Mouse (Mus musculus) lung, embryonic 14.5 days (tissue): Measurements from ENCODE around the gene Epb41. TPM values are rescaled to one million over a fixed set of nuclear protein-coding genes. Genes with fewer than 3 reads are reported as not detected.

Source experiments
- ATAC-seq: fragments of 200-750 bp; cut with Nextera tagmentation; 2 replicates; pipeline ENCODE4 v1.8.0; 2017; ENCODE audit warnings: mild to moderate bottlenecking, moderate TSS enrichment, moderate library complexity; ENCODE audit not compliant: insufficient read depth
- DNase-seq: peaks from one replicate; pipeline ENCODE4 v3.0.0-alpha.2; 2015
- H3K27ac ChIP-seq: fragments of 300-500 bp; sonication (generic); 2 replicates; pipeline ENCODE4 v1.5.1; 2014; ENCODE audit warnings: low read depth, mild to moderate bottlenecking, moderate library complexity
- H3K27me3 ChIP-seq: fragments of 300-500 bp; sonication (generic); 2 replicates; pipeline ENCODE4 v1.6.1; 2014; ENCODE audit warnings: low read length, control low read depth; ENCODE audit not compliant: insufficient read depth
- H3K36me3 ChIP-seq: fragments of 300-500 bp; sonication (generic); 2 replicates; pipeline ENCODE4 v1.6.1; 2014; ENCODE audit warnings: control low read depth; ENCODE audit not compliant: insufficient read depth
- H3K4me1 ChIP-seq: fragments of 300-500 bp; sonication (generic); 2 replicates; pipeline ENCODE4 v1.6.1; 2014; ENCODE audit warnings: antibody characterized with exemption, control low read depth; ENCODE audit not compliant: insufficient read depth
- H3K4me2 ChIP-seq: fragments of 300-500 bp; sonication (generic); 2 replicates; pipeline ENCODE4 v1.6.1; 2014; ENCODE audit warnings: mild to moderate bottlenecking
- H3K4me3 ChIP-seq: fragments of 300-500 bp; sonication (generic); 2 replicates; pipeline ENCODE4 v1.5.1; 2014; ENCODE audit warnings: low read depth, low read length
- H3K9ac ChIP-seq: fragments of 300-500 bp; sonication (generic); 2 replicates; pipeline ENCODE4 v1.6.1; 2014
- H3K9me3 ChIP-seq: fragments of 300-500 bp; sonication (generic); 2 replicates; pipeline ENCODE4 v1.6.1; 2016; ENCODE audit warnings: low read depth, low read length, control low read depth
- CTCF ChIP-seq: IDR thresholded peaks from 2 replicates; pipeline ENCODE4 v1.5.1; 2016; ENCODE audit warnings: antibody characterized with exemption, low read depth
- WGBS: fragments of 180-500 bp; shearing (Covaris S2); extraction: QIAGEN DNeasy Blood & Tissue Kit; methylation state at CpG from one replicate; pipeline ENCODE4 v1.1.7; 2014; 5-methylcytosine and 5-hydroxymethylcytosine counted together
- polyA plus RNA-seq: library from polyadenylated mRNA; unstranded; fragments of >200 nt; fragmentation: Nextera tagmentation; extraction: Ambion mirVana; gene quantifications from 2 replicates; pipeline ENCODE4 v1.2.1, GENCODE M21; 2014

The Epb41 gene
- polyA plus RNA-seq, 1 experiment from 2014 or later: 86.3 TPM

DNA sequence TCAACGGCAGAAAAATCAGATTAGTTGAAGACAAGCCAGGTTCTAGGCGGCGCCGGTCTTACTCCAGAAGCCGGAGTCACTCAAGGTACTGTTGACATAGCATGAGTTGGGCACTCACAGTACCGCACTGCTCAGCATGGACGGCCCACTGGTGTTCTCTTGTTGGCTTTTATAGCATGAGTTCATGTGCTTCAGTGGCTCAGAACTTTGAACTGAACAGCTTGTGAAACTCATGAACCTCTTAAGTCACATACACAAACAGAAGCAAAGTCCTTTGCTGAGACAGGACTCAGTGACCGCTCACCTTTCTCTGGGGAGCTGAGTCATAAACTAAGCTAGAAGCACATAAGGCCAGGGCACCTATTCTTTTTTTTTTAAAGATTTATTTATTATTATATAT lies 177.3 kb downstream of the Epb41 start:
- Histone ChIP-seq H3K9me3 (no peaks in the 10 kb centered on the region), H3K4me2 (no peak overlapping the region), H3K4me3 (no peak overlapping the region), H3K9ac (no peak overlapping the region), H3K27me3 (no peaks in the 10 kb centered on the region), H3K36me3 (peaks cover 82% of the 10 kb centered on the region), H3K27ac (no peak overlapping the region), H3K4me1 (no peaks in the 10 kb centered on the region)
- WGBS: 89% methylated on average over 8 of the region's 8 CpGs
- TF ChIP-seq CTCF: no peak
- DNase-seq (no peak), ATAC-seq (no peak)

DNA sequence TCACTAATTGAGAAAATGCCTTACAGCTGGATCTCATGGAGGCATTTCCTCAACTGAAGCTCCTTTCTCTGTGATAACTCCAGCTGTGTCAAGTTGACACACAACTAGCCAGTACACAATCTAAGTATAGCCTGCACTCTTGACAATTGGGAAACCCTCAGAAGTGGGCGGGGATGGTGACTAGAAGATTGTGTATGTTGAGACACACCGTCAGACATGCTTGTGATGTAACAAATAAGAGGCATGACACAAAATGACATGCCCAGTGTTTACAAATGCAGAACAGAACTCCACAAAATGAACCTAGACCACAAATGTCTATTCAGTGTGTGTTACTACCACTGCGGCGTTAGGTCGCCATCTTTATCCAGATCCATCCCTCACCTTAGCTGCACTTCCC lies 178.0 kb downstream of the Epb41 start:
- Histone ChIP-seq H3K27me3 (no peaks in the 10 kb centered on the region), H3K4me3 (no peak overlapping the region), H3K36me3 (peaks cover 82% of the 10 kb centered on the region), H3K4me2 (no peak overlapping the region), H3K9ac (no peak overlapping the region), H3K4me1 (no peaks in the 10 kb centered on the region), H3K27ac (no peak overlapping the region), H3K9me3 (no peaks in the 10 kb centered on the region)
- DNase-seq (no peak), ATAC-seq (no peak)
- WGBS: 96% methylated on average over 5 of the region's 5 CpGs
- no peak for TF ChIP-seq CTCF

DNA sequence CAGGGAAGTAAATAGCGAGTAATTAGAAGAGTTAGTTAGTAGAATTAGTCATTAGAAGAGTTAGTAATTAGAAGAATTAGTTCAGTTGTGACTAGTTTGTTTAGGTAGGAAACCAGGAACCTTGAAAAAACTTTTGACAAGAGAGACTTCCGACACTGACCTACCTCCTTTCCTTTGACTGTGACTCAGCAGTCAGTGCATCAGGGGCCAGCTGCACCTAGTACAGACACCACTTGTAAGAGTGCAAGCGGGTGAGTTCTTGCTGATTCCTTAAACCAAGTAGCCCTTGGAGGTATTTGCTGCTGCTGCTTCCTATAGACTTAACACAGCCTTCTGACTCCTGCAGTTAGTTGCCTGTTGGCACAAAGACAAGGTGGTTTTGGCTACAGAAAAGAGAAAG lies 184.4 kb downstream of the Epb41 start:
- Histone ChIP-seq H3K27ac (no peak overlapping the region), H3K4me1 (no peaks in the 10 kb centered on the region), H3K9me3 (no peaks in the 10 kb centered on the region), H3K27me3 (no peaks in the 10 kb centered on the region), H3K36me3 (peaks cover 69% of the 10 kb centered on the region), H3K4me3 (no peak overlapping the region), H3K4me2 (no peak overlapping the region), H3K9ac (no peak overlapping the region)
- no peak for TF ChIP-seq CTCF
- DNase-seq: no peak
- no peak for ATAC-seq
- 86% methylated on average over 3 of the region's 3 CpGs for WGBS

DNA sequence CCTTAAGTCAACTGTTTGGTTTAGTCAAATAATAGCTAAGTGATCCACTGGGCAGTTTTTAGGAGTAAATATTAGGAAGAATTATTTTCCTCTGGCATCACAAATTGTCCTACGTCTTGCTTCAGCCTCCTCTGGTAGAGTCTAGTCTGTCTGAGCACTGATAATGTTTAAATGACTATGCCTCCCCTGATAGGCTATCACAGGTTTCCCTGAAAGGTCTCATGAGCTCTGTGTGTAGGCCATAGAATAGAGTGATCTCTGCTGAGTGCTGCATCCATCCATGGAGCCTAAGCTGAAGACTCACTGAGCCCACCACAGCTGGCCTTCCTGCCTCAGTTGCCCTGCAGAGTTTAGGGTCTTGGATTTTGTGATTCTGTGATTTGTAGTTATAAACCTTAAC lies 186.6 kb downstream of the Epb41 start:
- ATAC-seq (no peak), DNase-seq (no peak)
- Histone ChIP-seq H3K4me1 (no peaks in the 10 kb centered on the region), H3K36me3 (peaks cover 69% of the 10 kb centered on the region), H3K9me3 (no peaks in the 10 kb centered on the region), H3K27me3 (no peaks in the 10 kb centered on the region), H3K27ac (no peak overlapping the region), H3K4me2 (no peak overlapping the region), H3K9ac (no peak overlapping the region), H3K4me3 (no peak overlapping the region)
- TF ChIP-seq CTCF: no peak
- 73% methylated on average over 1 of the region's 1 CpGs for WGBS

DNA sequence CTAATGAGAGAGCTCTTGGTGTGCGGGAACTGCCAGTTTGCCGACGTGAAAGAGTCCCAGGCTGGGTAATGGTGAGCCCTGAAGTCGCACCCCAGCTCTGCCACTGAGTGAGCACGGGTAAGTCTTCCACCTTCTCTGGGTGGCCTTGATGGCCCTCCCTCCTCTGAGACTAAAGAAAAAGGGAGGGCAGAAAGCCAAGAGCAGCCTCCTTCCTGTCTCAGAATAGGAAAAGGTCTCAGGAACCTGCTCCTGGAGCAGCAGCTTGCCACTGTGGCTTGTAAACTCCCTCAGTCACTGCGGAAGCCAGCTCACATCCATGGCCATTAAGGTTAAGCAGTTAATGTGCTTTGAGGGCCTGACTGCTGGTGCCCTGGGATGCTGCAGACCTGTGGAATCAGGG lies 189.7 kb downstream of the Epb41 start:
- Histone ChIP-seq H3K27ac (no peak overlapping the region), H3K4me1 (no peaks in the 10 kb centered on the region), H3K9ac (no peak overlapping the region), H3K4me2 (no peak overlapping the region), H3K9me3 (no peaks in the 10 kb centered on the region), H3K27me3 (no peaks in the 10 kb centered on the region), H3K36me3 (peaks cover 40% of the 10 kb centered on the region), H3K4me3 (no peak overlapping the region)
- no peak for ATAC-seq
- DNase-seq: peak; percentile 34
- 79% methylated on average over 6 of the region's 6 CpGs for WGBS
- no peak for TF ChIP-seq CTCF

DNA sequence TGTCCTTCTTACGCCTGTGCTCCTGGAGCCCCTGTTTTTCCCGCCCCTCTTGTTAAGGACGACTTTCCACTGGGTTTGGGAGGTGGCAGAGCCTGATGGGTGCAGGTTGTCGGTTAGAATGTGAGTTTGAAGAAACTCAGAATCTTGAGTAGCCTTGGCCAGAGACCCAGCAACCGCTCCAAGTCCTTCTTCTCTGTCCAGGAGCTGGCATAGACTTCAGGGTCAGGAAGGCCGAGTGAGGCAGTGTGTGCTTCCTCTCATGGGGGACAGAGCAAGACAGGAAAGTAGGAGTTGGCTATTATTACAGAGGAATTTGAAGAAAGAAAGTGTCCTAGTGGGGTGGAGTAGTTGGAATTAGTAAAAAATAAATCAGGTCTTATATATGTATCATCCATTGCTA lies 191.6 kb downstream of the Epb41 start:
- no peak overlapping the region for H3K4me2 ChIP-seq
- no peak for ATAC-seq
- H3K9me3 ChIP-seq: no peaks in the 10 kb centered on the region
- no peak overlapping the region for H3K27ac ChIP-seq
- no peak for TF ChIP-seq CTCF
- no peak overlapping the region for H3K4me3 ChIP-seq
- H3K27me3 ChIP-seq: no peaks in the 10 kb centered on the region
- peaks cover 30% of the 10 kb centered on the region for H3K36me3 ChIP-seq
- WGBS: 69% methylated on average over 6 of the region's 6 CpGs
- no peaks in the 10 kb centered on the region for H3K4me1 ChIP-seq
- no peak for DNase-seq
- H3K9ac ChIP-seq: no peak overlapping the region

DNA sequence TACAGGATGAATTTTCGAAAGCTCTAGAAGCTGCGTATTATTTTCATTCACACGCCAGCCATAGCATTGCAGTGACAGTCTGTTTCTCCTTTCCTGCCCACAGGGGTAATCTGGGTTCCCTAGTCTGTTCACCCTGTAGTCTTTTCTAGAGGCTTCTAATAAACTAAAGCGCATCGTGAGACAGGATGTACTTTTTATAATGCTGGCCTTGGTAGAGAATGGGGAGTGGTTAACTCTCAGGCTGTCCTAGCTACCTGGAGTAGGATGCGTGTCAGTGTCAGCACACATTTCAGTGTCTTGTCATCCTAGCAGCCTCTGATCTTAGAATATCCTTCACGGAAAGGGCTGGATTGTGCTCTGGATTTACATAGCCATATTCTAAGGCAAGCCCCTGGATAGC lies 193.8 kb downstream of the Epb41 start:
- Histone ChIP-seq H3K4me2 (no peak overlapping the region), H3K9ac (no peak overlapping the region), H3K9me3 (no peaks in the 10 kb centered on the region), H3K36me3 (peaks cover 22% of the 10 kb centered on the region), H3K27me3 (no peaks in the 10 kb centered on the region), H3K4me1 (peaks cover 11% of the 10 kb centered on the region), H3K4me3 (no peak overlapping the region), H3K27ac (no peak overlapping the region)
- WGBS: 56% methylated on average over 7 of the region's 7 CpGs
- no peak for TF ChIP-seq CTCF
- DNase-seq (no peak), ATAC-seq (no peak)

DNA sequence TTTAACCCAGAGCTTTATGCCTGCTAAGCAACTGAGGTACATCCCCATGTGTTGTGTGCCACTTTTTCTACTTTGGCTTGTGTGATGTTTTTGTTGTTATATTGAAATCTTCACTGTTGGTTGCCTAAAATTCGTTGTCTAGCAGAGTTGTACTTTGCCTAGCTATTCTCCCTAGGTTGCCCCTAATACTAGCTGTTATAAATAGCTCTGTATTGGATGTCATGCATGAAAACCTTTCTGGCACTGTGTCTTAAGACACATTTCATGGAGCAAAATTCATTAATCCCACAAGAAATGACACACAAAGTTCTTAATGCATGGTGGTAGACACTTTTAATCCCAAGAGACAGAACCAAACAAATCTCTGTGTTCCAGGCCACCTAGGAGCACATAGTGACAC lies 195.4 kb downstream of the Epb41 start:
- Histone ChIP-seq H3K4me3 (no peak overlapping the region), H3K9ac (no peak overlapping the region), H3K4me2 (no peak overlapping the region), H3K36me3 (peaks cover 9% of the 10 kb centered on the region; the same call in 1 of the 2 replicates), H3K9me3 (no peaks in the 10 kb centered on the region), H3K27ac (no peak overlapping the region), H3K27me3 (no peaks in the 10 kb centered on the region), H3K4me1 (peaks cover 17% of the 10 kb centered on the region)
- ATAC-seq: no peak
- DNase-seq: no peak
- WGBS: 73% methylated on average over 1 of the region's 1 CpGs
- no peak for TF ChIP-seq CTCF
